Mouse (Mus musculus) hindbrain, embryonic 14.5 days (tissue): Measurements from ENCODE around the gene Gm26938. TPM values are rescaled to one million over a fixed set of nuclear protein-coding genes. Genes with fewer than 3 reads are reported as not detected.

Experiments used
- ATAC-seq: fragments of 200-750 bp; cut with Nextera tagmentation; 2 replicates; pipeline ENCODE4 v1.8.0; 2017; ENCODE audit warnings: moderate number of reproducible peaks, mild to moderate bottlenecking, moderate TSS enrichment, moderate library complexity; ENCODE audit not compliant: low FRiP score
- DNase-seq: peaks from one replicate; pipeline ENCODE4 v3.0.0-alpha.2; 2015; ENCODE audit warnings: low spot score
- H3K27ac ChIP-seq: fragments of 300-500 bp; sonication (generic); 2 replicates; pipeline ENCODE4 v1.5.1; 2014; ENCODE audit warnings: mild to moderate bottlenecking, moderate library complexity
- H3K27me3 ChIP-seq: fragments of 300-500 bp; sonication (generic); 2 replicates; pipeline ENCODE4 v1.6.1; 2014; ENCODE audit warnings: mild to moderate bottlenecking, low read length, mixed read lengths; ENCODE audit not compliant: control insufficient read depth, insufficient read depth
- H3K36me3 ChIP-seq: fragments of 300-500 bp; sonication (generic); replicated peaks from 2 replicates; pipeline ENCODE4 v1.6.1; 2014; ENCODE audit not compliant: control insufficient read depth, insufficient read depth
- H3K4me1 ChIP-seq: fragments of 300-500 bp; sonication (generic); replicated peaks from 2 replicates; pipeline ENCODE4 v1.6.1; 2014; ENCODE audit warnings: antibody characterized with exemption, low read length, mixed read lengths; ENCODE audit not compliant: control insufficient read depth, insufficient read depth
- H3K4me2 ChIP-seq: fragments of 300-500 bp; sonication (generic); replicated peaks from 2 replicates; pipeline ENCODE4 v1.6.1; 2014; ENCODE audit warnings: mild to moderate bottlenecking, moderate library complexity
- H3K4me3 ChIP-seq: fragments of 300-500 bp; sonication (generic); replicated peaks from 2 replicates; pipeline ENCODE4 v1.5.1; 2014; ENCODE audit warnings: mild to moderate bottlenecking, low read length
- H3K9ac ChIP-seq: fragments of 300-500 bp; sonication (generic); 2 replicates; pipeline ENCODE4 v1.6.1; 2014
- H3K9me3 ChIP-seq: fragments of 300-500 bp; sonication (generic); 2 replicates; pipeline ENCODE4 v1.6.1; 2016; ENCODE audit warnings: low read length; ENCODE audit not compliant: control insufficient read depth
- WGBS: fragments of 180-500 bp; shearing (Covaris S2); extraction: QIAGEN DNeasy Blood & Tissue Kit; methylation state at CpG from one replicate; pipeline ENCODE4 v1.1.7; 2014; 5-methylcytosine and 5-hydroxymethylcytosine counted together
- polyA plus RNA-seq: library from polyadenylated mRNA; unstranded; fragments of >200 nt; fragmentation: Nextera tagmentation; extraction: Ambion mirVana; gene quantifications from 2 replicates; pipeline ENCODE4 v1.2.1, GENCODE M21; 2014

Gm26938 gene
- polyA plus RNA-seq, 1 experiment from 2014 or later = 0.29 TPM

GRCm38 (mm10) chr5:139792159-139792775 lies 33.9 kb downstream of the Gm26938 start:
- ATAC-seq (no peak), DNase-seq (no peak)
- H3K36me3 ChIP-seq = no peaks in the 10 kb centered on the region
- H3K9ac ChIP-seq = peak overlapping the region; percentile 70
- no peaks in the 10 kb centered on the region for H3K9me3 ChIP-seq
- H3K27ac ChIP-seq = no peak overlapping the region
- 24% methylated on average over 11 of the region's 11 CpGs for WGBS
- peak overlapping the region; percentile 82 for H3K4me3 ChIP-seq
- no peaks in the 10 kb centered on the region; the same call in 1 of the 2 replicates for H3K27me3 ChIP-seq
- H3K4me1 ChIP-seq = peaks cover 21% of the 10 kb centered on the region
- H3K4me2 ChIP-seq = peak overlapping the region; percentile 99

DNA sequence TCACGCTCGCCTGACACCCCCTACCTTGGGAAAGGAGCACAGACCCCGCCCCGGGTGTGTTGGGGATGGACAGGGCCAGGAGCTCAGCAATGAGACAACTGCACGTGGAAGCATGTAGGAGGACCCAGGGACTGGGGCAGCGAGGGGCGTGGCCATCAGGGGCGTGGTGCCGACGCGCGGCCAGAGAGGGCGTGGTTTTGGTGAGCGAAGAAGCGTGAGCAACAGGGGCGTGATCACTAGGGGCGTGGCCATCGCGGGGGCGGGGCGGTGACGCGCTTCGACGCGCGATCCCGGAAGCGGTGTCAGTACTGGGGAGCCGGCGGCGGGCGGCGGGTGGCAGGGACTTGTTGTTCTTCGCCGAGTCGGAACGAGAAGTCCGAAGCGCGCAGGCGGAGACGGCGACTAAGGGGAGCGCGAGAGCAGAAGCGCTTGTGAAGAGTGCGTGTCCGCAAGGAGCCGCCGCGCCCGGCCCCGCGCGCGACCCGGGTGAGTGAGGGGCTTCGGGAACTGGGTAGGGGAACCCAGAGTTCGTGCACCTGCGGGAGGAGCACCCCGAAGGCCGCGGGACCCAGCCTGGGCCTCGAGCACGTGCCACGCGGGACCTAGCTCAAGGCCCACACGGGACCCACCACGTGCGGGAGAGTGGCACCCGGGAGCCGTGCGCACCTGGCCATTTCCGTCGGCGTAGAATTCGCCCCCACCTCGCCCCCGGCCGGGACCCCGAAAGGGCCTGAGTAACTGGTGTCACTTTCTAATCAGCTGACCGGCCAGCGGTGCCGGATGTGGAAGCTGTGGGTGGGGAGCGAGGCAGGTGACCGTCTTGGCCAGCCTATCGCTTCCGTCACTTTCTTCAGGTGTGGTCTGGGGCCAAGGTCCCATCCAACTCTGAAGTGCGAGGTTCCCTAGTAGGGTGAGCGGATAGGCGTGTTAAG lies 34.7 kb downstream of the Gm26938 start, which contains the start of gene Mafk:
Gene Mafk (plus strand): TSS at position 287 of the 932 bp plus-strand sequence.
- DNase-seq = peak; percentile 87
- under 1% methylated on average over 92 of the region's 92 CpGs for WGBS
- peak within 1 kb of the TSS; percentile 99 for H3K4me2 ChIP-seq
- H3K27me3 ChIP-seq = no peaks in the 10 kb centered on the region; the same call in 1 of the 2 replicates
- H3K36me3 ChIP-seq = no peaks in the 10 kb centered on the region
- H3K9ac ChIP-seq = peak within 1 kb of the TSS; percentile 70
- peak within 1 kb of the TSS; percentile 45; the same call in 1 of the 2 replicates for H3K27ac ChIP-seq
- H3K9me3 ChIP-seq = no peaks in the 10 kb centered on the region
- ATAC-seq = peak; percentile 85
- peaks cover 13% of the 10 kb centered on the region for H3K4me1 ChIP-seq
- H3K4me3 ChIP-seq = peak within 1 kb of the TSS; percentile 82

DNA sequence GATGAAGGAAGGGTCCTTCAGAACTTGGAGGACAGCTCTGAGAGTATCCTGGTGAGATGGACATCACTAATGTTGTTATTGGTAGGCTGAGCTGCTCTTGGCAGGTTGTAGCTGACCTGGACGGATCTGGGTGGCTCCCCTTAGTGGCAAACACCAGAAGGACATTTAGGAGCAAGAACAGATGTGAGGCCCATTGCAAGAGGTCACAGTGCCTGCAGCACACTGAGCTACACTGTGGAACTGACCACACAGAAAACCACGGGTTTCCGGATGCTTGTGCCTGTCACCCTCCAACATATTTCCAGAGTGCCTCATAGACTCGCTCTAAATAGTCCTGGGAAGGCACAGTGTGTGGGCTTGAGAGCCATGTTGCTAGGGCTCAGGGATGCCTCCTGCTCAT lies 36.7 kb downstream of the Gm26938 start:
- peaks cover 12% of the 10 kb centered on the region for H3K4me1 ChIP-seq
- no peak for ATAC-seq
- H3K4me2 ChIP-seq = no peak overlapping the region
- 55% methylated on average over 4 of the region's 4 CpGs for WGBS
- no peak overlapping the region for H3K9ac ChIP-seq
- no peaks in the 10 kb centered on the region for H3K9me3 ChIP-seq
- H3K27me3 ChIP-seq = no peaks in the 10 kb centered on the region; the same call in 1 of the 2 replicates
- no peak overlapping the region for H3K27ac ChIP-seq
- no peak for DNase-seq
- no peaks in the 10 kb centered on the region for H3K36me3 ChIP-seq
- no peak overlapping the region for H3K4me3 ChIP-seq

- no peak for ATAC-seq
Observed at GRCm38 (mm10) chr5:139781406-139781805, 44.8 kb downstream of the Gm26938 start.

GRCm38 (mm10) chr5:139776966-139777365 lies 49.2 kb downstream of the Gm26938 start:
- no peak for ATAC-seq

More at GRCm38 (mm10) chr5:139781406-139781805, 44.8 kb downstream of the Gm26938 start:
- no peaks in the 10 kb centered on the region for H3K36me3 ChIP-seq
- 85% methylated on average over 8 of the region's 8 CpGs for WGBS
- no peak overlapping the region for H3K9ac ChIP-seq
- no peaks in the 10 kb centered on the region for H3K9me3 ChIP-seq
- no peaks in the 10 kb centered on the region for H3K27me3 ChIP-seq
- no peak overlapping the region for H3K4me2 ChIP-seq
- no peaks in the 10 kb centered on the region for H3K4me1 ChIP-seq
- DNase-seq = no peak
- no peak overlapping the region for H3K4me3 ChIP-seq
- no peak overlapping the region for H3K27ac ChIP-seq

GRCm38 (mm10) chr5:139775216-139775926 lies 50.8 kb downstream of the Gm26938 start, which contains the start of gene Ints1:
Ints1 (minus strand) TSS chr5:139775674.
- DNase-seq = peak; percentile 99
- H3K4me2 ChIP-seq = peak within 1 kb of the TSS; percentile 70
- H3K9ac ChIP-seq = peak within 1 kb of the TSS; percentile 91
- H3K36me3 ChIP-seq = peaks cover 33% of the 10 kb centered on the region
- H3K27ac ChIP-seq = no peak within 1 kb of the TSS
- peak within 1 kb of the TSS; percentile 99 for H3K4me3 ChIP-seq
- peak; percentile 91 for ATAC-seq
- no peaks in the 10 kb centered on the region for H3K27me3 ChIP-seq
- WGBS = under 1% methylated on average over 54 of the region's 55 CpGs
- H3K9me3 ChIP-seq = no peaks in the 10 kb centered on the region
- H3K4me1 ChIP-seq = peaks cover 7% of the 10 kb centered on the region

More at GRCm38 (mm10) chr5:139776966-139777365, 49.2 kb downstream of the Gm26938 start:
- WGBS = 87% methylated on average over 5 of the region's 5 CpGs
- H3K9ac ChIP-seq = no peak overlapping the region
- H3K4me1 ChIP-seq = peaks cover 7% of the 10 kb centered on the region
- H3K27ac ChIP-seq = no peak overlapping the region
- no peak overlapping the region for H3K4me3 ChIP-seq
- no peak for DNase-seq
- H3K36me3 ChIP-seq = peaks cover 17% of the 10 kb centered on the region
- H3K4me2 ChIP-seq = no peak overlapping the region
- H3K9me3 ChIP-seq = no peaks in the 10 kb centered on the region
- no peaks in the 10 kb centered on the region for H3K27me3 ChIP-seq

GRCm38 (mm10) chr5:139768216-139768615 lies 58.0 kb downstream of the Gm26938 start:
- H3K4me2 ChIP-seq = no peak overlapping the region
- peaks cover 100% of the 10 kb centered on the region for H3K36me3 ChIP-seq
- no peak overlapping the region for H3K27ac ChIP-seq
- H3K9me3 ChIP-seq = no peaks in the 10 kb centered on the region
- ATAC-seq = no peak
- DNase-seq = no peak
- H3K9ac ChIP-seq = no peak overlapping the region
- H3K27me3 ChIP-seq = no peaks in the 10 kb centered on the region
- 98% methylated on average over 8 of the region's 8 CpGs for WGBS
- H3K4me3 ChIP-seq = no peak overlapping the region
- no peaks in the 10 kb centered on the region for H3K4me1 ChIP-seq

DNA sequence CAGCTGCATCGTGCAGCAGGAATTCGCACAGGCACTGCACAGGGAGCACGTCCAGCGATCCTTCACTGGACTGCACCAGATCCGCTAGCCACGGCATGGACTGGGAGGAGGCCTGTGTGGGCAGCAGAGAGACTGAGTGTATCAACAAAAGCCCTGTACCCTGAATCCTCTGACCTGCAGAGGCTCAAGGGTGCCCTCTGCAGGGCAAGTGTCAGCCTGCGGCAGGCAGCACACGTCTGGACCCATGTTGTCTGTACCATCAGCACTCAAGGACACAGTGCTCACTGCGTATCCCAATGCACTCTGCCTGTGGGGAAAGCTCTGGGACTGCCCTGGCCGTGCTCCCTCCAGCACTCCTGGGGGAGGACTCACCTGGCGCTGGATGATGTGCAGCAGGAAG lies 61.9 kb downstream of the Gm26938 start:
- Histone ChIP-seq H3K27me3 (no peaks in the 10 kb centered on the region), H3K27ac (no peak overlapping the region), H3K9ac (no peak overlapping the region), H3K4me3 (no peak overlapping the region), H3K36me3 (peaks cover 100% of the 10 kb centered on the region), H3K9me3 (no peaks in the 10 kb centered on the region), H3K4me1 (no peaks in the 10 kb centered on the region), H3K4me2 (no peak overlapping the region)
- ATAC-seq (no peak), DNase-seq (no peak)
- WGBS = 69% methylated on average over 11 of the region's 11 CpGs
